Mouse (Mus musculus): Measurements from ENCODE around the gene Slc15a5. TPM values are rescaled to one million over a fixed set of nuclear protein-coding genes. Genes with fewer than 3 reads are reported as not detected.

The Slc15a5 gene
- total and polyA plus RNA-seq, 3 experiments = not detected

DNA sequence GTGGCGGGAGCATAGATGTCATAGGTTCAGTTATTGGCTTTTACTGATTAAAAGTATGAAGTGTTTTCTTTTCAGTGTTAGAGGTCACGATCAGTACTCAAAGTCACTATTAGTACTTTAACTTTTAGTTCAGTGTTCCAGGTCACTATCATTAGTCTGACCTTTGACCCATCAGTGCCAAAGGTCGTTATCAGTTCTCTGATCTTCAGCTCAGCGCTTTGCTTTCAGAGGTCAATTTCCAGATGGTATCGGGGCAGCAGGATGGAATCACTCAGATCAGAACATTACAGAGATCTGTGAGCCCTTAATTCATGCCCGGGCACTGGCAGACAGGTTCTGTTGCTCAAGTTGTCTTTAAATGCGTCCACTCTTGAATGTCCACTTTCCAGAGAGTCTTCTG is 116.0 kb downstream of the Slc15a5 start:
- no peak for DNase-seq
- H3K4me1 ChIP-seq (ENCODE audit: control insufficient read depth, insufficient read depth, low read length) = no peaks in the 10 kb centered on the region
- WGBS = 79% methylated on average over 7 of the region's 7 CpGs
- no peak overlapping the region for H3K9ac ChIP-seq (ENCODE audit: low read depth, low read length)
- TF ChIP-seq EP300 (IDR thresholded peaks at IDR 0.05; ENCODE audit: insufficient read depth, low read depth, low read length) (no peak), POLR2A (IDR thresholded peaks at IDR 0.05; ENCODE audit: insufficient read depth, low read depth, low read length) (no peak), CTCF (IDR thresholded peaks at IDR 0.05) (no peak)
- H3K4me3 ChIP-seq = no peak overlapping the region
- no peaks in the 10 kb centered on the region for H3K36me3 ChIP-seq (ENCODE audit: control insufficient read depth, insufficient read depth, low read length)
- intact Hi-C loops (cut with DNase I) = no loop called here
- H3K27me3 ChIP-seq (ENCODE audit: control insufficient read depth, insufficient read depth, low read length) = no peaks in the 10 kb centered on the region
- no peak overlapping the region for H3K27ac ChIP-seq
- no peaks in the 10 kb centered on the region for H3K79me2 ChIP-seq (replicated peaks; ENCODE audit: control insufficient read depth, insufficient read depth, low read length)

GRCm38 (mm10) chr6:137962836-137963235 is 116.9 kb downstream of the Slc15a5 start:
- Histone ChIP-seq H3K4me1 (ENCODE audit: control insufficient read depth, insufficient read depth, low read length) (no peaks in the 10 kb centered on the region), H3K9ac (ENCODE audit: low read depth, low read length) (no peak overlapping the region), H3K4me3 (no peak overlapping the region), H3K27me3 (ENCODE audit: control insufficient read depth, insufficient read depth, low read length) (no peaks in the 10 kb centered on the region), H3K36me3 (ENCODE audit: control insufficient read depth, insufficient read depth, low read length) (no peaks in the 10 kb centered on the region), H3K27ac (no peak overlapping the region), H3K79me2 (replicated peaks; ENCODE audit: control insufficient read depth, insufficient read depth, low read length) (no peaks in the 10 kb centered on the region)
- TF ChIP-seq EP300 (IDR thresholded peaks at IDR 0.05; ENCODE audit: insufficient read depth, low read depth, low read length) = no peak
- no peak for TF ChIP-seq POLR2A (IDR thresholded peaks at IDR 0.05; ENCODE audit: insufficient read depth, low read depth, low read length)
- TF ChIP-seq CTCF (IDR thresholded peaks at IDR 0.05) = no peak
- 63% methylated on average over 4 of the region's 4 CpGs for WGBS
- no peak for DNase-seq
- intact Hi-C loops (cut with DNase I) = no loop called here

DNA sequence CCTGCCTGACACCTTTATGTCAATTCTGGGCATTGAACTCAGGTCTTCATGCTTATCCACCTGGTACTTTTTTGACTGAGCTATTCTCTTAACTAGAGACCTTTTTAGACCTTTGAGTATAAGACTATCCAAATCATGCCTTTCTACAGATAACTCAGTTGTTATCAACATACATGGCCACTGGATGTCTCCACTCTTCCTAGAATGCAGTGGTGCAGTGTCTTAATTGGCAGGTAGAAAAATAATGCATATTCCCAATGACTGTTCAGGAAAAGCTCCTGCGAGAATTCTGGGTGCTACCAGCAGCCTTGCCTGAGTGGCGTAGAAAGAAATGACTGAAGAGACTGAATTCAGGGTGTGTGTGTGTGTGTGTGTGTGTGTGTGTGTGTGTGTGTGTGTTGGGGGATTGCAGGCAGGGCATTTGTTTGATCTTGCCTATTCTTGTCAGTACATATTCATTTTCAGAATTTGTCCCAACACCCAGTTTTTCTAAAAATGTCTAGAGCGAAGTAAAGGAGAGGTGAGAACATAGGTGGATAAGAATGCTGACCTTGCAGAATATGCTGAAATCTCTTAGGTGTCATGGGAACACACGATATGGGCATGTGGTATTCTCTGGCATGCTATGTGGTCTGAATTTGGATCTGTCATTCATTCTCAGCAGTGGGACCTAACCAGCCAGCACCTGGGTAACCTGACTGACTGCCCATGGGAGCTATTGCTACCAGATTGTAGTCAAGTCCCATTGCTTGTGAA is 119.5 kb downstream of the Slc15a5 start:
- intact Hi-C loops (cut with DNase I) = no loop called here
- no peak overlapping the region for H3K27ac ChIP-seq
- H3K79me2 ChIP-seq (replicated peaks; ENCODE audit: control insufficient read depth, insufficient read depth, low read length) = no peaks in the 10 kb centered on the region
- H3K27me3 ChIP-seq (ENCODE audit: control insufficient read depth, insufficient read depth, low read length) = no peaks in the 10 kb centered on the region
- 76% methylated on average over 4 of the region's 4 CpGs for WGBS
- no peak for TF ChIP-seq POLR2A (IDR thresholded peaks at IDR 0.05; ENCODE audit: insufficient read depth, low read depth, low read length)
- TF ChIP-seq CTCF (IDR thresholded peaks at IDR 0.05) = 0 out of 2 replicates have a peak, but pooled peaks have one; percentile 5
- no peak for TF ChIP-seq EP300 (IDR thresholded peaks at IDR 0.05; ENCODE audit: insufficient read depth, low read depth, low read length)
- DNase-seq = no peak
- no peaks in the 10 kb centered on the region for H3K36me3 ChIP-seq (ENCODE audit: control insufficient read depth, insufficient read depth, low read length)
- no peaks in the 10 kb centered on the region for H3K4me1 ChIP-seq (ENCODE audit: control insufficient read depth, insufficient read depth, low read length)
- no peak overlapping the region for H3K4me3 ChIP-seq
- H3K9ac ChIP-seq (ENCODE audit: low read depth, low read length) = no peak overlapping the region

- Histone ChIP-seq H3K27me3 (ENCODE audit: control insufficient read depth, insufficient read depth, low read length) (no peaks in the 10 kb centered on the region), H3K4me1 (ENCODE audit: control insufficient read depth, insufficient read depth, low read length) (no peaks in the 10 kb centered on the region), H3K9ac (ENCODE audit: low read depth, low read length) (no peak overlapping the region), H3K27ac (no peak overlapping the region), H3K36me3 (ENCODE audit: control insufficient read depth, insufficient read depth, low read length) (no peaks in the 10 kb centered on the region), H3K4me3 (no peak overlapping the region), H3K79me2 (replicated peaks; ENCODE audit: control insufficient read depth, insufficient read depth, low read length) (no peaks in the 10 kb centered on the region)
- DNase-seq = no peak
- WGBS = 75% methylated on average over 6 of the region's 6 CpGs
- TF ChIP-seq POLR2A (IDR thresholded peaks at IDR 0.05; ENCODE audit: insufficient read depth, low read depth, low read length) (no peak), EP300 (IDR thresholded peaks at IDR 0.05; ENCODE audit: insufficient read depth, low read depth, low read length) (no peak)
- intact Hi-C loops (cut with DNase I) = no loop called here
These were observed 122.1 kb downstream of the Slc15a5 start for GRCm38 (mm10) chr6:137957630-137958029.

DNA sequence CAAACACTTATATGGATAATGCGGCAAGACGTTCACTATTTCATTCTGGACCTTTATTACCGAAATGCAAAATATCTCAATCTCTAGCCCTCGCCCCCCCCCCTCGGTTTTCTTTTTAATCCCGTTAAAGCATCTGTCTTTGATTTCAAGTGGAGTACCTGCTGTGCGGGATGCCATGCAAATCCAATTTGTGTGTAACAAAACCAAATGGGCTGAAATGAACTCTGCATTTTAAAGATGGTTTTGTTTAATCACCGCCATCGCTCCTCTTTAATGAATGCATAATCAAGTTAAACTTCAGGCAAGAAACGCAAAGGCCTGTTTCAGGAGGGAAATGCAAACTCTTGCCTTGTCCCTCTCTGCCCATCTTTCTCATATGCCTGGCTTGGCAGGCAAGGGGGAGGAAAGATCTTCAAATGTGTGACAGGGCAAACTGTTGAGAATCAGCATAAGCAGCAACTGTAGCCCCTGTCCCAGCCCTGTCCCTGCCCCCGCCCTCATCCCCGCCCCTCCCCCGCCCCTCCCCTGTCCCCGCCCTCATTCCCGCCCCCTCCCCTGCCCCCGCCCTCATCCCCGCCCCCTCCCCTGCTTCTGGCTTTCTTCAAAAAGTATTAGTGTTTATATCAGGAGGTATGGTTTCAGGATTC is 122.8 kb downstream of the Slc15a5 start:
- Histone ChIP-seq H3K4me3 (no peak overlapping the region), H3K4me1 (ENCODE audit: control insufficient read depth, insufficient read depth, low read length) (no peaks in the 10 kb centered on the region), H3K36me3 (ENCODE audit: control insufficient read depth, insufficient read depth, low read length) (no peaks in the 10 kb centered on the region), H3K27ac (no peak overlapping the region), H3K79me2 (replicated peaks; ENCODE audit: control insufficient read depth, insufficient read depth, low read length) (no peaks in the 10 kb centered on the region), H3K27me3 (ENCODE audit: control insufficient read depth, insufficient read depth, low read length) (no peaks in the 10 kb centered on the region), H3K9ac (ENCODE audit: low read depth, low read length) (no peak overlapping the region)
- WGBS = 49% methylated on average over 16 of the region's 17 CpGs
- TF ChIP-seq POLR2A (IDR thresholded peaks at IDR 0.05; ENCODE audit: insufficient read depth, low read depth, low read length) = no peak
- TF ChIP-seq CTCF (IDR thresholded peaks at IDR 0.05) = no peak
- TF ChIP-seq EP300 (IDR thresholded peaks at IDR 0.05; ENCODE audit: insufficient read depth, low read depth, low read length) = no peak
- intact Hi-C loops (cut with DNase I) = no loop called here
- DNase-seq = no peak

- TF ChIP-seq POLR2A (IDR thresholded peaks at IDR 0.05; ENCODE audit: insufficient read depth, low read depth, low read length) (no peak), CTCF (IDR thresholded peaks at IDR 0.05) (no peak), EP300 (IDR thresholded peaks at IDR 0.05; ENCODE audit: insufficient read depth, low read depth, low read length) (no peak)
- H3K36me3 ChIP-seq (ENCODE audit: control insufficient read depth, insufficient read depth, low read length) = no peaks in the 10 kb centered on the region
- intact Hi-C loops (cut with DNase I) = no loop called here
- 58% methylated on average over 10 of the region's 10 CpGs for WGBS
- no peaks in the 10 kb centered on the region for H3K79me2 ChIP-seq (replicated peaks; ENCODE audit: control insufficient read depth, insufficient read depth, low read length)
- no peaks in the 10 kb centered on the region for H3K27me3 ChIP-seq (ENCODE audit: control insufficient read depth, insufficient read depth, low read length)
- no peak for DNase-seq
- H3K4me3 ChIP-seq = no peak overlapping the region
- H3K27ac ChIP-seq = no peak overlapping the region
- no peaks in the 10 kb centered on the region for H3K4me1 ChIP-seq (ENCODE audit: control insufficient read depth, insufficient read depth, low read length)
- H3K9ac ChIP-seq (ENCODE audit: low read depth, low read length) = no peak overlapping the region
These were observed 133.2 kb downstream of the Slc15a5 start for GRCm38 (mm10) chr6:137946520-137946919.
